Mouse (Mus musculus): Measurements from ENCODE around the gene Erbin.

DNA sequence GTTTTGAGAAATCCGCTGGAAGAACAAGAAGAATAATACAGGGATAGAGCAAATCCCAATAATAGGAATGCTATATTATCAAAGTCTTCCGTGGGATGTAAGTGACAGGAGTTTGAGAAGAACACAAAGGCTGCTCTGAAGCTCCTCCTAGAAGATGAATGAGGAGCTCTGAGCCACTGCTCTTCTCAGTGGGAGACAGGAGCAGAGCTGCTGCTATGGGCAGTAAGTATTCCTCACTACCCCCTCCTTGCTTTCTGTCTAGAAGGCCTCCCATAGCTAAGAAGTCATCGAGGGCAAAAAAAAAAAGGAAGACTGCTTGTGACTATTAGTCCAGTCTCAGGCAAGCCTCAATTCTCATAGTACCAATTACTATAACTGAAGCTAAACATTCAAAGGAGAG lies 30.3 kb downstream of the Erbin start:
- TF ChIP-seq CTCF (conservative IDR thresholded peaks at IDR 0.05; ENCODE audit: low read length) (no peak), NANOG (IDR thresholded peaks at IDR 0.05; ENCODE audit: borderline replicate concordance, low read length) (no peak), POU5F1 (IDR thresholded peaks at IDR 0.05; ENCODE audit: borderline replicate concordance, low read length) (no peak)
